Mouse (Mus musculus) testis, adult 2 months (tissue): ENCODE data around the gene Senp1. TPM values are rescaled to one million over a fixed set of nuclear protein-coding genes. Genes with fewer than 3 reads are reported as not detected.
A peak's percentile ranks its signal among the peaks of the same experiment; 100 is the strongest.

Experiments used
- H3K27ac ChIP-seq: fragments of 200-500 bp; 2 replicates; pipeline ENCODE4 v1.5.1; 2012; ENCODE audit warnings: low read depth, low read length; ENCODE audit not compliant: control insufficient read depth, insufficient read depth
- H3K27me3 ChIP-seq: fragments of 200-500 bp; 2 replicates; pipeline ENCODE4 v1.6.1; 2012; ENCODE audit warnings: mild to moderate bottlenecking, low read length, moderate library complexity; ENCODE audit not compliant: control insufficient read depth, insufficient read depth
- H3K36me3 ChIP-seq: fragments of 200-500 bp; 2 replicates; pipeline ENCODE4 v1.6.1; 2012; ENCODE audit warnings: mild to moderate bottlenecking, low read length; ENCODE audit not compliant: control insufficient read depth, insufficient read depth
- H3K4me1 ChIP-seq: fragments of 200-500 bp; 2 replicates; pipeline ENCODE4 v1.6.1; 2012; ENCODE audit warnings: low read length; ENCODE audit not compliant: control insufficient read depth, insufficient read depth
- H3K4me3 ChIP-seq: fragments of 200-500 bp; 2 replicates; pipeline ENCODE4 v1.5.1; 2012; ENCODE audit warnings: low read depth, mild to moderate bottlenecking, low read length, moderate library complexity, mixed read lengths; ENCODE audit not compliant: control insufficient read depth
- CTCF ChIP-seq: fragments of 200-500 bp; IDR thresholded peaks from 2 replicates; pipeline ENCODE4 v1.5.1; 2012; ENCODE audit warnings: low read depth, mild to moderate bottlenecking, inconsistent platforms, low read length, moderate library complexity; ENCODE audit not compliant: control insufficient read depth, insufficient read depth, insufficient replicate concordance
- POLR2A ChIP-seq: fragments of 200-500 bp; IDR thresholded peaks from 2 replicates; pipeline ENCODE4 v1.6.1; 2012; ENCODE audit warnings: low read depth, mild to moderate bottlenecking, inconsistent platforms, low read length, moderate library complexity; ENCODE audit not compliant: control insufficient read depth
- polyA plus RNA-seq: library from polyadenylated mRNA; depleted of rRNA; stranded (reverse); fragments of >200 nt; gene quantifications from 2 replicates; pipeline ENCODE4 v1.2.3, GENCODE M21; 2012

Senp1 gene
- polyA plus RNA-seq, 1 experiment: 27.3 TPM

GRCm38 (mm10) chr15:98035076-98035755 is 58.3 kb downstream of the Senp1 start:
- Histone ChIP-seq H3K27me3 (no peaks in the 10 kb centered on the region), H3K4me1 (no peaks in the 10 kb centered on the region), H3K4me3 (no peak overlapping the region), H3K27ac (no peak overlapping the region), H3K36me3 (no peaks in the 10 kb centered on the region)
- TF ChIP-seq CTCF (no peak), POLR2A (no peak)

GRCm38 (mm10) chr15:98033233-98033748 is 60.3 kb downstream of the Senp1 start:
- Histone ChIP-seq H3K36me3 (no peaks in the 10 kb centered on the region), H3K27me3 (no peaks in the 10 kb centered on the region), H3K27ac (no peak overlapping the region), H3K4me1 (no peaks in the 10 kb centered on the region), H3K4me3 (no peak overlapping the region)
- TF ChIP-seq CTCF: no peak
- TF ChIP-seq POLR2A: no peak

GRCm38 (mm10) chr15:98029798-98030197 is 63.7 kb downstream of the Senp1 start:
- Histone ChIP-seq H3K27ac (no peak overlapping the region), H3K4me1 (no peaks in the 10 kb centered on the region; the same call in 1 of the 2 replicates), H3K36me3 (no peaks in the 10 kb centered on the region), H3K4me3 (no peak overlapping the region), H3K27me3 (no peaks in the 10 kb centered on the region)
- no peak for TF ChIP-seq CTCF
- no peak for TF ChIP-seq POLR2A

GRCm38 (mm10) chr15:98026967-98027904 is 66.3 kb downstream of the Senp1 start:
- Histone ChIP-seq H3K27ac (no peak overlapping the region), H3K36me3 (no peaks in the 10 kb centered on the region), H3K4me3 (no peak overlapping the region), H3K27me3 (no peaks in the 10 kb centered on the region), H3K4me1 (no peaks in the 10 kb centered on the region; the same call in 1 of the 2 replicates)
- TF ChIP-seq CTCF (no peak), POLR2A (no peak)

- no peaks in the 10 kb centered on the region for H3K36me3 ChIP-seq
- no peak overlapping the region for H3K27ac ChIP-seq
- H3K4me1 ChIP-seq: no peaks in the 10 kb centered on the region; the same call in 1 of the 2 replicates
- H3K27me3 ChIP-seq: no peaks in the 10 kb centered on the region
- no peak for TF ChIP-seq CTCF
- no peak for TF ChIP-seq POLR2A
- peak overlapping the region; percentile 14; the same call in 1 of the 2 replicates for H3K4me3 ChIP-seq
Observed at GRCm38 (mm10) chr15:98025611-98026010, 67.9 kb downstream of the Senp1 start.

GRCm38 (mm10) chr15:98023137-98023536 is 70.4 kb downstream of the Senp1 start:
- Histone ChIP-seq H3K27ac (no peak overlapping the region), H3K4me1 (no peaks in the 10 kb centered on the region; the same call in 1 of the 2 replicates), H3K4me3 (no peak overlapping the region), H3K27me3 (no peaks in the 10 kb centered on the region), H3K36me3 (no peaks in the 10 kb centered on the region)
- TF ChIP-seq POLR2A (no peak), CTCF (no peak)

GRCm38 (mm10) chr15:98021886-98022285 is 71.7 kb downstream of the Senp1 start:
- TF ChIP-seq POLR2A (no peak), CTCF (no peak)
- no peaks in the 10 kb centered on the region; the same call in 1 of the 2 replicates for H3K4me1 ChIP-seq
- no peaks in the 10 kb centered on the region for H3K27me3 ChIP-seq
- H3K4me3 ChIP-seq: no peak overlapping the region
- H3K27ac ChIP-seq: no peak overlapping the region
- no peaks in the 10 kb centered on the region for H3K36me3 ChIP-seq
